Mouse (Mus musculus): ENCODE data around the gene Rwdd1.

DNA sequence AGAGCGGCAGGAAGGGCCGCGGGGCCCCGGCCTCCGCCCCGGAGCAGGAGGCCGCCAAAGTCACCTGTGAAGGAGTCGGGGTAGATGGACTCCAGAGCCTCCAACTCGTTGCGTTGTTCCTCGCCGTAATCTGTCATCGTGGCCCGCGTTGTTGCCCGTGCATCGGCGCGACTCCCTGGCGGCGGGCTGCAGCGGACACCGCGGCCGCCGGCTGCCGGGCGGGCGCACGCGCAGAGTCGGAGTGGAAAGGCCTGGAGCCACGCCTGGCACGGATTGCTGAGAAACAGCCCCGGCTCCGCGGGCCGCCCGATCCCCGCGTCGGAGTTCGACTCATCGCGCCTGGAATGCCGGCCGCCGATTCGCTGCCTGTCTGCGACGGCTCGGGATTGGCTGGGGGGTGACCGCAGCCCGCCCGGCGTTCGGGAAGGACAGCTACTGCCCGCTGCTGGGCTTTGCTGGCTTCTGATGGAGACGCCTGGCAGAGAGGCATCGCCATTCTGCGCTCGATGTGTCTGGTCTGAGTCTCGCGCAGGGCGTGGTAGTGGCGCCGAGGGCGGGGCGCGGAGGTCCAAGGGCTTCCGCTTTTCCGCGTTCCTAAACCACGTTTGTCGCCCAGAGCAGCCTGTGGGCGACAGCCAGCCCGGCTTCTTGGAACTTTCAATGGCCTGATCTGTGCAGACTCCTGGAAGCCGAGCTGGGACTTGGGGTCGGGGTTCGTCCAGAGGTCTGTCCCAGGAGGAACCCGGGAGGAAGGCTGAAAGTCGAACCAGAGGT, at the start of gene Rwdd1:
- TF ChIP-seq CTCF (conservative IDR thresholded peaks at IDR 0.05; ENCODE audit: insufficient read depth, insufficient read length, low read depth, low read length) (no peak), POLR2A (IDR thresholded peaks at IDR 0.05; ENCODE audit: low read depth, low read length) (no peak)

Measured in kidney, adult 2 months (tissue).